Mouse (Mus musculus) cerebellum, adult 18-20 months (tissue): Measurements from ENCODE around the gene Bcl2l14.

Experiments
- DNase-seq, 2 experiments: peaks; one replicate each; pipeline ENCODE4 v3.0.0; 2021

Gene Bcl2l14

GRCm38 (mm10) chr6:134448451-134448850 is 52.3 kb downstream of the Bcl2l14 start:
- no peak for DNase-seq

- DNase-seq, result no peak
These were observed 53.8 kb downstream of the Bcl2l14 start for GRCm38 (mm10) chr6:134449958-134450357.

DNA sequence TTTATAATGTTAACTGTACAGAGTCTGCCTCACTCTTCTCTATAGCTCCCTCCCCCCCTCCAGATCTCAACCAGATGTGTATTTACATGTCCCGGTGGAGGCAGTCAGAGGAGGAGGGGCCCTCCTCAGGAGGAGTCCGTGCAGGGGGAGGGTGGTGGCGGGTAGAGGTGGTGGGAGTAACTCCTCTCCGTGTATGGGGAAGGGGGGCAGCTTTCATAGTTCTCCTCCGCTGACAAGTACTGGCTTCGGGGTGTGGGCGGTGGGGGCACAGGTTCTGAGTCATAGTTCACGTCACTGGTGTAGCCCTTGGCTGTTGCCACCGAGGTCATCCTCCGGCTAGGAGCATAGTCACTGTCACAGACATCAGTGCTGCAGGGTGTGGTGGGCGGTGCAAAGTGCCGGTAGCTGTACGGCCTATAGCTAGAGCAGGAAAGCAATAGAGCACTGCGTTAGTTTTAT is 54.6 kb downstream of the Bcl2l14 start:
- no peak for DNase-seq

GRCm38 (mm10) chr6:134454093-134454492 is 58.0 kb downstream of the Bcl2l14 start:
- no peak for DNase-seq

DNA sequence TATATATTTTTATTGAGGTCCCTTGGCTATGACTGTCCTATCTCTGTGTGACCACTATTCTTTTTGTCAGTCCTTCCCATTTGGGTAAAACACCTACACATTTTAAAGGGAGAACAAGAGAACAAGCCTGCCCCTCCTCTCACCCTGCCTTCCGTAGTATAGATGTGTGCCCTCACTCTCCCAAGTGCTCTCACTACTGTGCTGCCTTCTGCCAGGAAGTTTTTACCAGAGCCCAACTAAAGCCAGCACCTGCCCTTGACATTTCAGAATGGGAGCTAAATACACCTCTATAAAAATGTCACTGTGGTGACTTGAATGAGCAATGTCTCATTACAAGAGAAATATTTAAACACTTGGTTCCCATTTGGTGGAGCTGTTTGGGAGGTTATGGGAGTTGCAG is 62.3 kb downstream of the Bcl2l14 start:
- DNase-seq, result no peak

DNA sequence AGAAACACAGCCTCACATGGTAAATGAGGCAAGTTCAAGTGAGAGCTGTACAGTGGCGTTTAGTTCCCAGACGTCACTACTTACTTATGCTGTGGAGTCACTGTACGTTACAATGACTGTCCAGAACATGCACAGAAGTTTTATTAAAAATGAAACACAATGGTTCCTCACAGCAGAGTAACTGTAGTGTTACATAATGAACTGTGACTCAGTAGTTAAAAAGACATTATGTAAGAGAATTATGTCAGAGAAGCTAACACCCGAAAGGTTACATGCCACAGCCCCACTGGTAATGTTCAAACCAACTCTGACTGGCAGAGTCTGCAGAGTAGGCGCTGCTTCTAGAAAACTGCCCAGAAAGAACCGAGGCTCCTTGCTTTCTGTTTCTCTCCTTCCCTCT is 65.1 kb downstream of the Bcl2l14 start:
- DNase-seq, result no peak

- DNase-seq, result no peak
These were observed 70.6 kb downstream of the Bcl2l14 start for GRCm38 (mm10) chr6:134466671-134467229.

GRCm38 (mm10) chr6:134469297-134469696 is 73.2 kb downstream of the Bcl2l14 start:
- DNase-seq, result no peak

DNA sequence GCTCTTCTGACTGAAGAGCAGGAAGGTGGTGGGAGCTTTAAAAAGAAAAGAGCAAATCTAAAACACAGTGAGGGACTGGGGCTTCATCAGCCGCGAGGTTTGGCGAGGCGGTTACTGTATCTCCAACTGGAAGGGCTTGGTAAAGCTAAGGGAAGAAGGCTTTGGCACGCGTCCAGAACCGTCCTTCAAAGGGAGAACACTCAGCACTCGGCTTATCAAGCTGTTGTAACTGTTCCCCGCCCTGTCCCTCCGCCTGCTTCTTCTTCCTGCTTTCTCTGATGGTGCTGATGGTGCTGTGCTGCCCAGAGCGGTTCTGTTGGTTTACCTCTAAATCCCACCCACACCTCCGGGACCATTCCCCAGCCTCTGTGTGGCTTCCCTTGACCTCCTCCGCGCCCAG is 74.7 kb downstream of the Bcl2l14 start:
- peak in 1 of 2 experiments; percentile 21 for DNase-seq

DNA sequence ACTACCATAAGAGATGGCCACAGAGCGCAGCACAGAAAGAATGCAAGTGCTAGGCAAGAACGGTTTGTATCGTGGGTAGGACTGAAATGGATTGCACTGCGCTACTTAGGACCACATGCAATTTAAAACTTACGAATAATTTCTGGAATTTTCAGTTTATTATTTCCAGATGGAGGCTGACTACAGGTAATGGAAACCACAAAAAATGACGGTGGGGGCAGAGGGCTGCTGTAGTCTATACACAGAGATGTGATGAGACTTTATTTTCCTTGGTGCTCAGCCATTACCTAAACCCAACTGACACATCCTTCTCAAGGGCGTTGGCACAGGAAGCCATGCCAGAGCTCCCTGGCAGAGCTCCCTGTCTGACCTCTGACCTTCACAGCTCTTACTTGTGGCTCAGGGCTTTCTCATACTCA is 77.0 kb downstream of the Bcl2l14 start:
- DNase-seq, result no peak

GRCm38 (mm10) chr6:134479481-134479880 is 83.4 kb downstream of the Bcl2l14 start:
- no peak for DNase-seq

DNA sequence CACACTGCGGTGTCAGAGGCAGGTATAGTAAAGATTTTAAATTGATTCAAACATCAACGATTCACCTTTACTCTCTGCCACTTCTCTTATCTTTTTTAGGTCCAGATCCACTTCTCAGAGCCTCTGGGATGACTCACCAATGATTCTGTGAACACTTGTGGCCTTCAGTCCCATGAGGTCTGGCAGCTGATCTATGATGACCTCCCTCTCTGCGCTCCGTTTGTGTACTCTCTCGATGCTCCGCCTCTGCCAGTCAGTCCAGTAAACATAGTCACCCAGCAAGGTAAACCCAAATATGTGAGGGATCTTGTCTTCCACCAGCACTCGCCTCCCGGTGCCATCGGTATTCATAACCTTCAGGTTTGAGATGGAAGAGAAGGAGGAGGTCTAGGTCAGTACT is 90.2 kb downstream of the Bcl2l14 start:
- no peak for DNase-seq
